Mouse (Mus musculus): ENCODE data around the gene Ccdc134.

Gene Ccdc134

DNA sequence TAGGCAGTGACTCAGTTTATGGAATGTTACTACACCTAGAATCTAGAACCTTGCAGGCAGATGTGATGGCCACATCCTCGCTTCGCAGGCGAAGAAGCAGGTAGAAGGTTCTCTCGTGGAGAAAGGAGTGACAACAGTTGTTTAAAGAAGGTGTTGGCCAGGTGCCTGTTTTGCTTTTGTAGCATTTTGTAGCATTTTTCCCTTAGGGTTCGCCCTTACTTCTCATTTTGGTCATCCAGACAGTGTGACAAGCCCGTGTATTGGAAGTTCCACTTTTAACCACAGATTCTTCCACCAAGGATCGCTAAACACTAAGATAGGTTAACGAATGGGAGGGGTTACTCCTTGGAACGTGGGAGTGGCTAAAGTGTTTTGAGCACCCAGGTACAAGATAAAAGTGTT, 20.8 kb downstream of the Ccdc134 start:
- peak; percentile 18 for DNase-seq (ENCODE audit: low spot score)

DNA sequence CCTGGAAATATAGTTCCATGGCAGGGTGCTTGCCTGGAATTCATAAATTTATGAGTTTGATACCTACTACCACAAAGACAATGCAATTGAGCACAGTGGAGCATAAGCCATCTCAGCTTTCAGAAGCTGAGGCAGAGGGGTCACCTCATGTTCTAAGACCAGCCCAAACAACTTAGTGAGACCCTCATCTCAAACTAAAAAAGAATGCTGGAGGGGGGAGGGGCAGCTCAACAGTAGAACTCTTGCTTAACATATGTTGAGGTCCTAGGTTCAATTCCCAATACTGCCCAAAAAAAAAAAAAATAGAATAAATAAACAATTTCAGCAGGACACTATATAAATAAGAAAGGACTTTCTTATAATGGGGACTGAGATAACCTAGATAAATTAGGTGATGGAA, 22.3 kb downstream of the Ccdc134 start:
- DNase-seq (ENCODE audit: low spot score): no peak

- no peak for DNase-seq (ENCODE audit: low spot score)
These were observed 23.5 kb downstream of the Ccdc134 start for GRCm38 (mm10) chr15:82151176-82151575.

GRCm38 (mm10) chr15:82152022-82152421, 24.3 kb downstream of the Ccdc134 start:
- DNase-seq (ENCODE audit: low spot score): no peak

DNA sequence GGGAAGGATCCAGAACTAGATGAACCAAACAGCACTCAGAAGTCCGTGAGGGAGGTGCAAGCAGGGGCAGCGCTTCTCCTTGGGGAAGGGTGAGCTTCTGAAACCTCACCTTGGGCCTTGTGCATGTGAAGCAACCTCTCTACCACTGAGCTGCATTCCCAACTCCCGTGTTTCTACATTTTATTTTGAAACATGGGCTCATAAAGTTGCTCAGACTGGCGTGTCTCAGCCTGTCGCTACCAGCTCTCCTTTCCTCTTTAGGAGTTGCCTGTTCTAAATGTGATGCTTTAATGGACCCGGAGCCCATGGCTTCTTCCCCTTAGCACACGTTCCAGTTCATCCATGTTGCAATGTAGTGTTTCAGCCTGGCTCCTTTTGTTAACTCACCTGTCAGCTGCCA, 24.7 kb downstream of the Ccdc134 start:
- DNase-seq (ENCODE audit: low spot score): no peak

- no peak for DNase-seq (ENCODE audit: low spot score)
These were observed 28.6 kb downstream of the Ccdc134 start for GRCm38 (mm10) chr15:82156298-82156697.

GRCm38 (mm10) chr15:82156902-82157301, 29.2 kb downstream of the Ccdc134 start:
- no peak for DNase-seq (ENCODE audit: low spot score)

GRCm38 (mm10) chr15:82158243-82159035, 30.7 kb downstream of the Ccdc134 start:
- no peak for DNase-seq (ENCODE audit: low spot score)

DNA sequence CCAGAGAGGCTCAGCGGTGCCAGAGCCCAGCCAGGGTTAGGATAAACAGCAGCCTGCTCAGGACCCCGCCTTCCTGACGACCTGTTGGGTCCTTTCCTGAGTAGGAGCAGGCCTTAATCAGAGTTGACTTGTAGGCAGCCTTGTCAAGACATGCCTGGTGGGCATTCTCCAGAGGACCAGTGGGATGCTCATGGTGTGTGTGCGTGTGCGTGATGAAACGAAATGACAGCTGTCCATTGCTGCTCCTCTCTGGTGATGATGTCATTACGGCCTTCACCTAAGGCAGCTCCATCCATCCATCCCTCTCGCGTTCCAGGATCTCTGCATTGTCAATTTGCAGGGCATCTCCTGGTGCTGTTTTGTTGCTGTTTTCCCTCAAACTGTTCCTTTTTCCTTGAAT, 31.7 kb downstream of the Ccdc134 start:
- no peak for DNase-seq (ENCODE audit: low spot score)

- no peak for DNase-seq (ENCODE audit: low spot score)
These were observed 33.3 kb downstream of the Ccdc134 start for GRCm38 (mm10) chr15:82160731-82161640.

DNA sequence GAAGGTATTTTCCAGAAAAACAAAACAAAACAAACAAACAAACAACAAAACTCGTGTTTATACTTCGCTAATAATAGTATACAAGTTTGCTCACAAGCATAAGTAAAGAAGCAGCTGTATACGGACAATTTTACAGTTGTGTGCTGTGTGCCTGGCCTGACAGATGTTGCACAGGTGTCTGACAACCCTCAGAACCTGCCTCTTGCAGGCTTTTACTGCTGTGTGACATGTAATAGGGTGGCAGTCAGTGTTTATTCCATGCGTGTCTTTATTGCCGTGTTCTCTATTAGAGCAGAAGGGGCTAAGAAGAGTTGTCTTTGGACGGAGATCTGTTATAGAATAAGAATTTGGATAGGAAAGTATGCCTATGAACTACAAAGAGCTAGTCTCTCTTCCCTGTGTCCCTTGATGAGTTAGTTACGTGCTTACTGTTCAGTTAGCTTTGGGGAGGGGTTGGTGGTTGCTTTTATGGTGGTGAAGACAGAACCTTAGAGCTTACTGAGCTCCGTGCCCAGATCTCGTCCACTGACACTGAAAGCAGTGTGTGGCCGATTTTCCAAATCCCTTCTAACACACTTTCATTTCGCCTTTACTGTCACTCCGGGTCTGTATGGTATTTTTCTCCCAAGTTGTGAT, 34.4 kb downstream of the Ccdc134 start:
- DNase-seq (ENCODE audit: low spot score): no peak

- no peak for DNase-seq (ENCODE audit: low spot score)
These were observed 35.8 kb downstream of the Ccdc134 start for GRCm38 (mm10) chr15:82163356-82164060.

- DNase-seq (ENCODE audit: low spot score): no peak
These were observed 36.3 kb downstream of the Ccdc134 start for GRCm38 (mm10) chr15:82164061-82164399.

GRCm38 (mm10) chr15:82164496-82164895, 36.8 kb downstream of the Ccdc134 start:
- DNase-seq (ENCODE audit: low spot score): no peak

GRCm38 (mm10) chr15:82165332-82166239, 37.9 kb downstream of the Ccdc134 start:
- DNase-seq (ENCODE audit: low spot score): peak; percentile 59

- DNase-seq (ENCODE audit: low spot score): no peak
These were observed 38.7 kb downstream of the Ccdc134 start for GRCm38 (mm10) chr15:82166240-82167100.

GRCm38 (mm10) chr15:82167201-82168168, 39.8 kb downstream of the Ccdc134 start:
- DNase-seq (ENCODE audit: low spot score): no peak

- no peak for DNase-seq (ENCODE audit: low spot score)
These were observed 41.9 kb downstream of the Ccdc134 start for GRCm38 (mm10) chr15:82169671-82170070.
